Mouse (Mus musculus) limb, embryonic 11.5 days (tissue): Measurements from ENCODE around the gene Lemd2. TPM values are rescaled to one million over a fixed set of nuclear protein-coding genes. Genes with fewer than 3 reads are reported as not detected.

ENCODE experiments used
- ATAC-seq: fragments of 200-750 bp; cut with Nextera tagmentation; 2 replicates; pipeline ENCODE4 v1.8.0; 2017; ENCODE audit warnings: low read depth; ENCODE audit not compliant: insufficient number of reproducible peaks, low FRiP score, low TSS enrichment
- DNase-seq: peaks from one replicate; pipeline ENCODE4 v3.0.0-alpha.2; 2015; ENCODE audit warnings: low spot score
- H3K27ac ChIP-seq: fragments of 300-500 bp; sonication (generic); replicated peaks from 2 replicates; pipeline ENCODE4 v1.5.1; 2014; ENCODE audit warnings: low read depth, mild to moderate bottlenecking, low read length
- H3K27me3 ChIP-seq: fragments of 300-500 bp; sonication (generic); 2 replicates; pipeline ENCODE4 v1.6.1; 2014; ENCODE audit warnings: mild to moderate bottlenecking, low read length, mixed read lengths; ENCODE audit not compliant: control insufficient read depth, insufficient read depth
- H3K36me3 ChIP-seq: fragments of 300-500 bp; sonication (generic); 2 replicates; pipeline ENCODE4 v1.6.1; 2014; ENCODE audit warnings: mild to moderate bottlenecking, low read length, moderate library complexity, mixed read lengths; ENCODE audit not compliant: control insufficient read depth, insufficient read depth
- H3K4me1 ChIP-seq: fragments of 300-500 bp; sonication (generic); 2 replicates; pipeline ENCODE4 v1.6.1; 2014; ENCODE audit warnings: low read length, mixed read lengths; ENCODE audit not compliant: control insufficient read depth, insufficient read depth
- H3K4me2 ChIP-seq: fragments of 300-500 bp; sonication (generic); 2 replicates; pipeline ENCODE4 v1.6.1; 2014; ENCODE audit warnings: low read depth, mild to moderate bottlenecking, moderate library complexity; ENCODE audit not compliant: severe bottlenecking
- H3K4me3 ChIP-seq: fragments of 300-500 bp; sonication (generic); 2 replicates; pipeline ENCODE4 v1.5.1; 2014; ENCODE audit warnings: low read depth, low read length
- H3K9ac ChIP-seq: fragments of 300-500 bp; sonication (generic); 2 replicates; pipeline ENCODE4 v1.6.1; 2014; ENCODE audit warnings: mild to moderate bottlenecking, low read length
- H3K9me3 ChIP-seq: fragments of 300-500 bp; sonication (generic); 2 replicates; pipeline ENCODE4 v1.6.1; 2016; ENCODE audit warnings: low read length; ENCODE audit not compliant: control insufficient read depth
- WGBS: fragments of 180-500 bp; shearing (Covaris S2); extraction: QIAGEN DNeasy Blood & Tissue Kit; methylation state at CpG from one replicate; pipeline ENCODE4 v1.1.7; 2014; 5-methylcytosine and 5-hydroxymethylcytosine counted together
- polyA plus RNA-seq: library from polyadenylated mRNA; unstranded; fragments of >200 nt; fragmentation: Nextera tagmentation; extraction: Ambion mirVana; gene quantifications from 2 replicates; pipeline ENCODE4 v1.2.1, GENCODE M21; 2014

Lemd2 gene
- polyA plus RNA-seq, 1 experiment from 2014 or later, result 14.2 TPM

DNA sequence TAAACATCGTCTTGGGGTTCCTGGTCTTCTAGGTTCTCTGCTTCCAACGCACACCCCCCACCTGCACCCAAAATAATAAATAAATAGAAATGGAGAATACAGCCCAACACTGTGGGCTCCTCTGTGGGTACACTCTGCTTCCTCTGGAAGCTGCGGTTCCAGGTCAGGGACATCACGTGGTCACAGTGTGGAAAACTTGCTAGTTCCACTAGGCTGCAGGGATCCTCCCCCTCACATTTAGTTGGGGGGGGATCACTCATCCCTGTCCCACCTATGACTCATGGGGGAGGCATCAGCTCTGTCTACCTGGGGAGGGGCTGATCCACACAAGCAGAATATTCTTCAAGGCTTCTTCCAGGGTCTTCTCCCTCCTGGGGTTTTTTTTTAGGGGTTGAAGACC is 60.1 kb downstream of the Lemd2 start:
- no peak overlapping the region for H3K4me3 ChIP-seq
- H3K9ac ChIP-seq, result no peak overlapping the region
- 70% methylated on average over 4 of the region's 4 CpGs for WGBS
- no peak for DNase-seq
- H3K27ac ChIP-seq, result no peak overlapping the region
- H3K4me2 ChIP-seq, result no peak overlapping the region
- H3K9me3 ChIP-seq, result no peaks in the 10 kb centered on the region
- H3K4me1 ChIP-seq, result peaks cover 16% of the 10 kb centered on the region
- no peaks in the 10 kb centered on the region for H3K27me3 ChIP-seq
- ATAC-seq, result no peak
- H3K36me3 ChIP-seq, result no peaks in the 10 kb centered on the region

DNA sequence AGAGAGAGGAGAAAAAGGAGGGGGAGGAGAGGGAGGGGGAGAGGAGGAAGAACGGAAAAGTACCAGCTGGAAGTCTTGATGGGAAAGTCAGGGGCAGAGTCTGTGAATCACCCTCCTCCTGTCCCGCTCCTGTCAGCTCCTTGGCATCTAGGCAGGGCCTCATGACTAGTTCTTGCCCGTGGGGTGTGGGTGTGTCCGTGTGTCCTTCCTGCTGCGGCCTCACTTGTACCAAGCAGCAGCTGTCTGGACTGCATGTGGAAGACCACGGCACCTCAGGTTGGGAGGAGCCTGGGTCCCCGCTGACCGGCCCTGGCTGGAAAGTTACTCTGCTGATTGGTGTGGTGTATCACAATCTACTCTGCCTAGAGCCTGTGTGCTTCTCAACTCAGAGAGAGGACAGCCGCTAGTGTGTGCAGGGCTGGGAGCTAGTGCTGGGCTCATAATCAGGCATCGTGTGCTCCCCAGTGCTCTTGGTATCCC is 62.3 kb downstream of the Lemd2 start:
- no peak overlapping the region for H3K9ac ChIP-seq
- H3K27me3 ChIP-seq, result no peaks in the 10 kb centered on the region
- no peak overlapping the region for H3K4me2 ChIP-seq
- peaks cover 15% of the 10 kb centered on the region for H3K4me1 ChIP-seq
- H3K36me3 ChIP-seq, result no peaks in the 10 kb centered on the region
- ATAC-seq (no peak; the same call in 1 of the 2 replicates), DNase-seq (no peak)
- H3K9me3 ChIP-seq, result no peaks in the 10 kb centered on the region
- no peak overlapping the region for H3K27ac ChIP-seq
- H3K4me3 ChIP-seq, result no peak overlapping the region
- 56% methylated on average over 10 of the region's 10 CpGs for WGBS

DNA sequence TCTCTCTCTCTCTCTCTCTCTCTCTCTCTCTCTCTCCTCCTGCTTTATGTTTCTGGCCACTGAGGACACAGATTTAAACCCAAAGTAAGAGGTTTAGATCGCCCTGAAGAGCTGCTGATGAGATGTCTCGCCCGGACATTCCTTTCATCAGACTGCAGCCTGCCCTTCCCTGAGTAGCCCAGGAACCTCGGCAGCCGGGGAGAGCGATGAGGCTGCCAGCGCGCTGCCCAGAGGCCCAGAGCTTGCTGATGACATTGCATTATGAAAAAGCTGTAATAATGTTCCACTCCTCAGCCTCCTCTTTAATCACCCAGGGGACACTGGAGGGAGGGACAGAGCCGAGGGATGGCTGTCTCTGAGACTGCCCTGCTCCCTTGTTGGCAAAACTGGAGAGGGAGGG is 64.0 kb downstream of the Lemd2 start:
- peaks cover 4% of the 10 kb centered on the region; the same call in 1 of the 2 replicates for H3K4me1 ChIP-seq
- no peaks in the 10 kb centered on the region for H3K9me3 ChIP-seq
- no peak overlapping the region for H3K9ac ChIP-seq
- no peaks in the 10 kb centered on the region for H3K27me3 ChIP-seq
- DNase-seq (no peak), ATAC-seq (no peak)
- no peak overlapping the region for H3K27ac ChIP-seq
- H3K36me3 ChIP-seq, result no peaks in the 10 kb centered on the region
- no peak overlapping the region for H3K4me3 ChIP-seq
- H3K4me2 ChIP-seq, result no peak overlapping the region
- whole genome bisulfite sequencing, result 65% methylated on average over 9 of the region's 9 CpGs

Other genes with a start within 250 kb of the Lemd2 start
- gene Zbtb9, start 231.3 kb downstream of the Lemd2 start, polyA plus RNA-seq, result 11.5 and 14.0 TPM in 2 replicates
- 10.9 and 15.6 TPM in 2 replicates for gene Bak1, start 175.5 kb downstream of the Lemd2 start, polyA plus RNA-seq
- 2.5 and 3.0 TPM in 2 replicates for gene Itpr3, start 147.2 kb downstream of the Lemd2 start, polyA plus RNA-seq
- 383 and 387 TPM in 2 replicates for gene Uqcc2, start 70.6 kb downstream of the Lemd2 start, polyA plus RNA-seq
- gene Ip6k3, start 36.7 kb downstream of the Lemd2 start, polyA plus RNA-seq, result 0.13 and 0.20 TPM in 2 replicates